Mouse (Mus musculus) kidney, adult 2 months (tissue): ENCODE data around the gene Myo1b.

Experiments used
- CTCF ChIP-seq: fragments of 200-500 bp; conservative IDR thresholded peaks from 2 replicates; pipeline ENCODE4 v1.5.1; 2011; ENCODE audit warnings: low read depth, mild to moderate bottlenecking, control low read depth, low read length, moderate library complexity, mixed read lengths; ENCODE audit not compliant: insufficient read depth, insufficient read length
- POLR2A ChIP-seq: fragments of 200-500 bp; IDR thresholded peaks from one replicate; pipeline ENCODE4 v1.6.1; 2011; ENCODE audit warnings: low read depth, low read length, control low read depth

- TF ChIP-seq POLR2A (no peak), CTCF (no peak)
Measured at GRCm38 (mm10) chr1:51915051-51915575, 758 bp downstream of the Myo1b start.
